Mouse (Mus musculus): ENCODE measurements around the gene Ptges. TPM values are rescaled to one million over a fixed set of nuclear protein-coding genes. Genes with fewer than 3 reads are reported as not detected.
"Not testable (repeated sequence)": the region's sequence is repeated elsewhere in the genome, so short reads cannot be mapped to it uniquely, and the experiment has no call there.

Ptges gene
- polyA plus RNA-seq, 1 experiment from 2014 or later = 6.9 TPM

- no peak overlapping the region for H3K9ac ChIP-seq (ENCODE audit: low read depth, low read length)
- no peak overlapping the region for H3K4me3 ChIP-seq (ENCODE audit: low read length)
- peaks cover 25% of the 10 kb centered on the region for H3K4me1 ChIP-seq (ENCODE audit: control insufficient read depth, insufficient read depth, low read depth, low read length)
- H3K9me3 ChIP-seq (ENCODE audit: control insufficient read depth, low read length) = no peaks in the 10 kb centered on the region
- 0 out of 2 replicates have a peak, but pooled peaks cover 2% of the 10 kb centered on the region for H3K27me3 ChIP-seq (replicated peaks; ENCODE audit: control insufficient read depth, insufficient read depth, low read length)
- H3K27ac ChIP-seq (ENCODE audit: low read depth, low read length) = no peak overlapping the region
- H3K4me2 ChIP-seq (ENCODE audit: low read length) = peak overlapping the region; percentile 82
- ATAC-seq = no peak
- 76% methylated on average over 6 of the region's 6 CpGs for WGBS
- H3K36me3 ChIP-seq (ENCODE audit: control insufficient read depth, insufficient read depth, low read length) = peaks cover 41% of the 10 kb centered on the region
Observed at GRCm38 (mm10) chr2:30954797-30955196, 25.1 kb upstream of the Ptges start.

- H3K36me3 ChIP-seq (ENCODE audit: control insufficient read depth, insufficient read depth, low read length) = peaks cover 22% of the 10 kb centered on the region
- WGBS = 0% methylated on average over 60 of the region's 60 CpGs
- H3K4me1 ChIP-seq (ENCODE audit: control insufficient read depth, insufficient read depth, low read depth, low read length) = peaks cover 25% of the 10 kb centered on the region
- H3K27ac ChIP-seq (ENCODE audit: low read depth, low read length) = peak within 1 kb of the TSS; percentile 86
- H3K9me3 ChIP-seq (ENCODE audit: control insufficient read depth, low read length) = no peaks in the 10 kb centered on the region
- H3K4me3 ChIP-seq (ENCODE audit: low read length) = peak within 1 kb of the TSS; percentile 91
- peak within 1 kb of the TSS; percentile 82 for H3K4me2 ChIP-seq (ENCODE audit: low read length)
- H3K27me3 ChIP-seq (replicated peaks; ENCODE audit: control insufficient read depth, insufficient read depth, low read length) = 0 out of 2 replicates have a peak, but pooled peaks cover 2% of the 10 kb centered on the region
- H3K9ac ChIP-seq (ENCODE audit: low read depth, low read length) = peak within 1 kb of the TSS; percentile 90
- peak; percentile 95 for ATAC-seq
Observed at GRCm38 (mm10) chr2:30952824-30953490, 23.3 kb upstream of the Ptges start, which contains the start of gene Tor1b. Gene Tor1b, plus strand, starts transcription at chr2:30952959.

- Histone ChIP-seq H3K4me2 (ENCODE audit: low read length) (peak overlapping the region; percentile 82), H3K9ac (ENCODE audit: low read depth, low read length) (peak overlapping the region; percentile 90; the same call in 1 of the 2 replicates), H3K4me3 (ENCODE audit: low read length) (peak overlapping the region; percentile 91), H3K9me3 (ENCODE audit: control insufficient read depth, low read length) (no peaks in the 10 kb centered on the region), H3K4me1 (ENCODE audit: control insufficient read depth, insufficient read depth, low read depth, low read length) (peaks cover 25% of the 10 kb centered on the region), H3K27me3 (replicated peaks; ENCODE audit: control insufficient read depth, insufficient read depth, low read length) (0 out of 2 replicates have a peak, but pooled peaks cover 2% of the 10 kb centered on the region), H3K36me3 (ENCODE audit: control insufficient read depth, insufficient read depth, low read length) (peaks cover 17% of the 10 kb centered on the region), H3K27ac (ENCODE audit: low read depth, low read length) (peak overlapping the region; percentile 86)
- WGBS = 29% methylated on average over 5 of the region's 5 CpGs
- peak; percentile 45 for ATAC-seq
Observed at GRCm38 (mm10) chr2:30952457-30952823, 22.8 kb upstream of the Ptges start.

- peak overlapping the region; percentile 51 for H3K4me2 ChIP-seq (ENCODE audit: low read length)
- WGBS = 27% methylated on average over 16 of the region's 16 CpGs
- H3K4me3 ChIP-seq (ENCODE audit: low read length) = peak overlapping the region; percentile 35
- H3K4me1 ChIP-seq (ENCODE audit: control insufficient read depth, insufficient read depth, low read depth, low read length) = no peaks in the 10 kb centered on the region
- H3K36me3 ChIP-seq (ENCODE audit: control insufficient read depth, insufficient read depth, low read length) = no peaks in the 10 kb centered on the region
- no peaks in the 10 kb centered on the region for H3K27me3 ChIP-seq (replicated peaks; ENCODE audit: control insufficient read depth, insufficient read depth, low read length)
- H3K9ac ChIP-seq (ENCODE audit: low read depth, low read length) = peak overlapping the region; percentile 23; the same call in 1 of the 2 replicates
- H3K27ac ChIP-seq (ENCODE audit: low read depth, low read length) = no peak overlapping the region
- H3K9me3 ChIP-seq (ENCODE audit: control insufficient read depth, low read length) = no peaks in the 10 kb centered on the region
- peak; percentile 34; the same call in 1 of the 2 replicates for ATAC-seq
Observed at GRCm38 (mm10) chr2:30942603-30943011, 12.9 kb upstream of the Ptges start.

- not testable (repeated sequence) for H3K4me1 ChIP-seq (ENCODE audit: control insufficient read depth, insufficient read depth, low read depth, low read length); ATAC-seq; H3K27ac ChIP-seq (ENCODE audit: low read depth, low read length); H3K9me3 ChIP-seq (ENCODE audit: control insufficient read depth, low read length); H3K27me3 ChIP-seq (replicated peaks; ENCODE audit: control insufficient read depth, insufficient read depth, low read length); H3K36me3 ChIP-seq (ENCODE audit: control insufficient read depth, insufficient read depth, low read length); H3K4me3 ChIP-seq (ENCODE audit: low read length); H3K9ac ChIP-seq (ENCODE audit: low read depth, low read length); H3K4me2 ChIP-seq (ENCODE audit: low read length)
- whole genome bisulfite sequencing = 60% methylated on average over 7 of the region's 7 CpGs
Observed at GRCm38 (mm10) chr2:30942116-30942515, 12.5 kb upstream of the Ptges start.

- no peaks in the 10 kb centered on the region for H3K27me3 ChIP-seq (replicated peaks; ENCODE audit: control insufficient read depth, insufficient read depth, low read length)
- H3K9ac ChIP-seq (ENCODE audit: low read depth, low read length) = no peak overlapping the region
- 87% methylated on average over 5 of the region's 5 CpGs for WGBS
- no peak overlapping the region for H3K4me2 ChIP-seq (ENCODE audit: low read length)
- no peak overlapping the region for H3K4me3 ChIP-seq (ENCODE audit: low read length)
- no peaks in the 10 kb centered on the region for H3K36me3 ChIP-seq (ENCODE audit: control insufficient read depth, insufficient read depth, low read length)
- H3K27ac ChIP-seq (ENCODE audit: low read depth, low read length) = no peak overlapping the region
- ATAC-seq = no peak
- no peaks in the 10 kb centered on the region for H3K4me1 ChIP-seq (ENCODE audit: control insufficient read depth, insufficient read depth, low read depth, low read length)
- H3K9me3 ChIP-seq (ENCODE audit: control insufficient read depth, low read length) = no peaks in the 10 kb centered on the region
Observed at GRCm38 (mm10) chr2:30941586-30941985, 11.9 kb upstream of the Ptges start.

- no peak for ATAC-seq
Observed at GRCm38 (mm10) chr2:30938574-30938991, 8.9 kb upstream of the Ptges start.

GRCm38 (mm10) chr2:30937731-30938130, 8.1 kb upstream of the Ptges start:
- no peaks in the 10 kb centered on the region for H3K36me3 ChIP-seq (ENCODE audit: control insufficient read depth, insufficient read depth, low read length)
- no peak overlapping the region for H3K4me3 ChIP-seq (ENCODE audit: low read length)
- no peak overlapping the region for H3K27ac ChIP-seq (ENCODE audit: low read depth, low read length)
- no peak for ATAC-seq
- H3K9me3 ChIP-seq (ENCODE audit: control insufficient read depth, low read length) = no peaks in the 10 kb centered on the region
- no peak overlapping the region for H3K4me2 ChIP-seq (ENCODE audit: low read length)
- 80% methylated on average over 8 of the region's 8 CpGs for WGBS
- no peaks in the 10 kb centered on the region for H3K27me3 ChIP-seq (replicated peaks; ENCODE audit: control insufficient read depth, insufficient read depth, low read length)
- no peaks in the 10 kb centered on the region for H3K4me1 ChIP-seq (ENCODE audit: control insufficient read depth, insufficient read depth, low read depth, low read length)
- no peak overlapping the region for H3K9ac ChIP-seq (ENCODE audit: low read depth, low read length)

More at GRCm38 (mm10) chr2:30938574-30938991, 8.9 kb upstream of the Ptges start:
- Histone ChIP-seq H3K4me1 (ENCODE audit: control insufficient read depth, insufficient read depth, low read depth, low read length) (no peaks in the 10 kb centered on the region), H3K36me3 (ENCODE audit: control insufficient read depth, insufficient read depth, low read length) (no peaks in the 10 kb centered on the region), H3K9ac (ENCODE audit: low read depth, low read length) (no peak overlapping the region), H3K4me3 (ENCODE audit: low read length) (no peak overlapping the region), H3K27me3 (replicated peaks; ENCODE audit: control insufficient read depth, insufficient read depth, low read length) (no peaks in the 10 kb centered on the region), H3K4me2 (ENCODE audit: low read length) (no peak overlapping the region), H3K27ac (ENCODE audit: low read depth, low read length) (no peak overlapping the region), H3K9me3 (ENCODE audit: control insufficient read depth, low read length) (no peaks in the 10 kb centered on the region)
- 53% methylated on average over 4 of the region's 4 CpGs for WGBS

GRCm38 (mm10) chr2:30936808-30937207, 7.1 kb upstream of the Ptges start:
- Histone ChIP-seq H3K27me3 (replicated peaks; ENCODE audit: control insufficient read depth, insufficient read depth, low read length) (no peaks in the 10 kb centered on the region), H3K4me1 (ENCODE audit: control insufficient read depth, insufficient read depth, low read depth, low read length) (no peaks in the 10 kb centered on the region), H3K4me3 (ENCODE audit: low read length) (no peak overlapping the region), H3K9me3 (ENCODE audit: control insufficient read depth, low read length) (no peaks in the 10 kb centered on the region), H3K9ac (ENCODE audit: low read depth, low read length) (no peak overlapping the region), H3K36me3 (ENCODE audit: control insufficient read depth, insufficient read depth, low read length) (no peaks in the 10 kb centered on the region), H3K4me2 (ENCODE audit: low read length) (no peak overlapping the region), H3K27ac (ENCODE audit: low read depth, low read length) (no peak overlapping the region)
- no peak for ATAC-seq
- 74% methylated on average over 3 of the region's 3 CpGs for whole genome bisulfite sequencing
